Mouse (Mus musculus) stomach, embryonic 15.5 days (tissue): ENCODE results near the gene Bckdk. TPM values are rescaled to one million over a fixed set of nuclear protein-coding genes. Genes with fewer than 3 reads are reported as not detected.
"Not testable (repeated sequence)": the region's sequence is repeated elsewhere in the genome, so short reads cannot be mapped to it uniquely, and the experiment has no call there.

ENCODE experiments used
- ATAC-seq: fragments of 200-750 bp; cut with Nextera tagmentation; 2 replicates; pipeline ENCODE4 v1.8.0; 2017; ENCODE audit warnings: low read depth, moderate number of reproducible peaks, moderate TSS enrichment; ENCODE audit not compliant: insufficient read depth, low FRiP score
- H3K27ac ChIP-seq: fragments of 300-500 bp; sonication (generic); 2 replicates; pipeline ENCODE4 v1.5.1; 2015; ENCODE audit warnings: mild to moderate bottlenecking, inconsistent platforms
- H3K27me3 ChIP-seq: fragments of 300-500 bp; sonication (generic); replicated peaks from 2 replicates; pipeline ENCODE4 v1.6.1; 2015; ENCODE audit warnings: inconsistent platforms
- H3K36me3 ChIP-seq: fragments of 300-500 bp; sonication (generic); 2 replicates; pipeline ENCODE4 v1.6.1; 2015; ENCODE audit warnings: inconsistent platforms
- H3K4me1 ChIP-seq: fragments of 300-500 bp; sonication (generic); 2 replicates; pipeline ENCODE4 v1.6.1; 2015; ENCODE audit warnings: inconsistent platforms
- H3K4me2 ChIP-seq: fragments of 300-500 bp; sonication (generic); 2 replicates; pipeline ENCODE4 v1.6.1; 2015; ENCODE audit warnings: mild to moderate bottlenecking, inconsistent platforms
- H3K4me3 ChIP-seq: fragments of 300-500 bp; sonication (generic); replicated peaks from 2 replicates; pipeline ENCODE4 v1.5.1; 2015; ENCODE audit warnings: inconsistent platforms
- H3K9ac ChIP-seq: fragments of 300-500 bp; sonication (generic); 2 replicates; pipeline ENCODE4 v1.6.1; 2015; ENCODE audit warnings: inconsistent platforms
- H3K9me3 ChIP-seq: fragments of 300-500 bp; sonication (generic); 2 replicates; pipeline ENCODE4 v1.6.1; 2016; ENCODE audit warnings: inconsistent platforms
- WGBS: fragments of 180-500 bp; shearing (Covaris S2); methylation state at CpG from one replicate; pipeline ENCODE4 v1.1.7; 2015; 5-methylcytosine and 5-hydroxymethylcytosine counted together
- polyA plus RNA-seq: library from polyadenylated mRNA; unstranded; fragments of >200 nt; fragmentation: Nextera tagmentation; extraction: Ambion mirVana; gene quantifications from 2 replicates; pipeline ENCODE4 v1.2.1, GENCODE M21; 2015

Bckdk gene
- polyA plus RNA-seq, 1 experiment from 2014 or later: 145 TPM

GRCm38 (mm10) chr7:127934075-127934474 lies 30.2 kb downstream of the Bckdk start:
- Histone ChIP-seq H3K4me3 (no peak overlapping the region), H3K4me1 (peaks cover 29% of the 10 kb centered on the region), H3K9ac (no peak overlapping the region), H3K27me3 (no peaks in the 10 kb centered on the region), H3K4me2 (no peak overlapping the region), H3K36me3 (no peaks in the 10 kb centered on the region), H3K27ac (no peak overlapping the region), H3K9me3 (no peaks in the 10 kb centered on the region)
- no peak for ATAC-seq
- 84% methylated on average over 5 of the region's 5 CpGs for WGBS

GRCm38 (mm10) chr7:127935028-127935722 lies 31.3 kb downstream of the Bckdk start:
- Histone ChIP-seq H3K4me3 (peak overlapping the region; percentile 65), H3K9ac (peak overlapping the region; percentile 67), H3K27me3 (no peaks in the 10 kb centered on the region), H3K4me2 (peak overlapping the region; percentile 96), H3K4me1 (peaks cover 29% of the 10 kb centered on the region), H3K36me3 (no peaks in the 10 kb centered on the region), H3K27ac (peak overlapping the region; percentile 85), H3K9me3 (no peaks in the 10 kb centered on the region)
- peak; percentile 90 for ATAC-seq
- WGBS: 6% methylated on average over 32 of the region's 32 CpGs

DNA sequence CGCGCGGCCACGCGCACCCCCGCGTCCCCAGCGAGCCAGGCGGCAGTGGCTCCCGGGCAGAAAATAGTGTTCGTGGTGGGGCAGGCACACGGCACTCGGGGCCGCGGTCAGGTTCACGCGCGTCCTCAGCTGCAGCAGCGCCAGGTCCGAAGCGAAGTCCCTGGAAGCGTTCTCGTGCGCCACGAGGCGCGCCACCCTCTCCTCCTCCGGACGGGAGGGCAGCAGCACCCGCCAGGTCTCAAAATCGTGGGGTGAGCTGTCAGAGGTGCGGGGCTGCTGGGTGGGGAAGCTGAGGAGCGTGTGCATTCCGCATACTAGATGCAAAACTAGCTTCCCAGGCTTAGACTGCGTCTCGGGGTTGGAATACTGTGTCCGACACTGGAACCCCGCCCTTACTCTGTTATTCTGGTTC lies 31.9 kb downstream of the Bckdk start:
- Histone ChIP-seq H3K4me1 (peaks cover 29% of the 10 kb centered on the region), H3K27me3 (no peaks in the 10 kb centered on the region), H3K9me3 (no peaks in the 10 kb centered on the region), H3K4me2 (peak overlapping the region; percentile 96), H3K9ac (peak overlapping the region; percentile 67), H3K4me3 (peak overlapping the region; percentile 65), H3K36me3 (no peaks in the 10 kb centered on the region), H3K27ac (peak overlapping the region; percentile 85)
- under 1% methylated on average over 38 of the region's 38 CpGs for WGBS
- ATAC-seq: peak; percentile 8; the same call in 1 of the 2 replicates

DNA sequence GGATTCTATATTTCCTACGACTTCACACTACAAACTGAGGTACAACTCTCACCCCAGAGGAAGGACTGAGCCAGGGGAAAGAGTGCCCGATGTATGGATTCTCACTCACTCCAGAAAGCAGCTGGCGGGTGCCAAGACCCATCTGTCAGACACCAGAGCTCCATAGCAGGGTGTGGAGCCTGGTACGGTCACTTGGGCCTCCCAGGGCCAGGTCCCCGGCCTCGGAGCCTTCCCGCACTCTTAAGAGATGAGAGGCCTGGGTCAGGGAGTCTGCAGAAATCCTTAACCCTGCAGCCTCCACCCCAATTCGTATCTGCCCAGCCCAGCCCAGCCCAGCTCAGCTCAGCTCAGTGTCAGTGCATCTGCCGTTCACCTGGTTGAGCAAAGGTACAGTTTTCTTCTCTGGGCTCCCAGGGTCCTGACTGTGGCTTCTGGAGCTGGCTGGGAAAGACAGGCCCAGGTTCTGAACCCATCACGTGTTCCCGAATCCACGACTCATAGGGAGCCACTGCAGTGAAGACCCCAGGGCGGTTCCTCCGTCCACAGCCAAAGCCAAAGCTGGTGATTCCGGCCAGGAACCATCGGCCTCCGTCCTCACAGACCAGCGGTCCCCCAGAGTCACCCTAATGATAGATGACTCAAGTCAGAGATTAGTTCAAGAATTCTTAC lies 32.5 kb downstream of the Bckdk start:
- Histone ChIP-seq H3K27ac (peak overlapping the region; percentile 85; the same call in 1 of the 2 replicates), H3K27me3 (no peaks in the 10 kb centered on the region), H3K4me1 (peaks cover 26% of the 10 kb centered on the region), H3K9ac (peak overlapping the region; percentile 67), H3K4me2 (peak overlapping the region; percentile 96), H3K36me3 (no peaks in the 10 kb centered on the region), H3K9me3 (no peaks in the 10 kb centered on the region), H3K4me3 (peak overlapping the region; percentile 65)
- no peak for ATAC-seq
- WGBS: 52% methylated on average over 18 of the region's 18 CpGs

GRCm38 (mm10) chr7:127942097-127942496 lies 38.2 kb downstream of the Bckdk start:
- not testable (repeated sequence) for ATAC-seq, H3K4me1 ChIP-seq, H3K27ac ChIP-seq, H3K9me3 ChIP-seq, H3K4me2 ChIP-seq, H3K36me3 ChIP-seq, H3K4me3 ChIP-seq, H3K9ac ChIP-seq
- WGBS: 49% methylated on average over 2 of the region's 2 CpGs
- peaks cover 29% of the 10 kb centered on the region for H3K27me3 ChIP-seq

GRCm38 (mm10) chr7:127944614-127945013 lies 40.7 kb downstream of the Bckdk start:
- no peaks in the 10 kb centered on the region for H3K9me3 ChIP-seq
- H3K27ac ChIP-seq: no peak overlapping the region
- no peak overlapping the region for H3K4me3 ChIP-seq
- H3K9ac ChIP-seq: no peak overlapping the region
- H3K36me3 ChIP-seq: no peaks in the 10 kb centered on the region
- H3K4me2 ChIP-seq: peak overlapping the region; percentile 38
- peaks cover 7% of the 10 kb centered on the region for H3K4me1 ChIP-seq
- ATAC-seq: 0 out of 2 replicates have a peak, but pooled peaks have one; percentile 24
- WGBS: 12% methylated on average over 23 of the region's 23 CpGs
- peaks cover 29% of the 10 kb centered on the region for H3K27me3 ChIP-seq

DNA sequence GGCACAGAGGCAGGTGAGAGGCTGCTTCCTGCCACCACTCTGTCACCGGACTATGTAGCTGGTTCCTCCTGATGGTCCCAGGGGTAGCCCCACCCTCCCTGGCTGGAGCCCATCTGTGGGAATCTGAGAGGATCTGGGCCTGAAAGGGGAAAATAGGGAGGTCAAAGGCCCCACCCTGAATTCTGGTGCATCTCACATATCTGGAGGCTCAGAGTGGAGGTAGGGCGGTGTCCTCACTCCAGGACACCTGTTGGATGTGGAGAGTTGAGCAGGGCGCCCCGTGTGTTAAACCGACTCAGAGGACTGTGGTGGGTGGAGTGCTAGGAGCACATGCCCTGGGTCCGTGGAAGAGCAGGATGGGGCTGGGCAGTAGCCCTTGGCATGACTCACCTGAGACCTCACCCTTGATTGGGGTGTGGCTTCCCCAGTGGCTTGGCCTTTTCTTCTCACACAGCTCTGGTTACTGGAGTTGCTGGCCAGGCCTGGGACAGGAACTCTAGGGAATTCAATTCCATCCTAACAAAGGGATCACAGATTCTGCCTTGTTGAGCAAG lies 42.7 kb downstream of the Bckdk start, which contains the start of gene Prss36:
Prss36 (minus strand) TSS at position 256 of the 554 bp plus-strand sequence.
- Histone ChIP-seq H3K4me1 (peaks cover 7% of the 10 kb centered on the region), H3K9me3 (no peaks in the 10 kb centered on the region), H3K9ac (no peak within 1 kb of the TSS), H3K36me3 (no peaks in the 10 kb centered on the region), H3K27me3 (peaks cover 29% of the 10 kb centered on the region), H3K4me3 (no peak within 1 kb of the TSS), H3K27ac (no peak within 1 kb of the TSS; the same call in 1 of the 2 replicates), H3K4me2 (no peak within 1 kb of the TSS)
- peak; percentile 87 for ATAC-seq
- WGBS: 63% methylated on average over 6 of the region's 6 CpGs

GRCm38 (mm10) chr7:127952864-127953581 lies 49.1 kb downstream of the Bckdk start:
- 33% methylated on average over 13 of the region's 13 CpGs for WGBS
- no peak for ATAC-seq
- Histone ChIP-seq H3K27me3 (no peaks in the 10 kb centered on the region), H3K4me3 (no peak overlapping the region), H3K36me3 (no peaks in the 10 kb centered on the region), H3K9me3 (no peaks in the 10 kb centered on the region), H3K4me2 (no peak overlapping the region), H3K27ac (no peak overlapping the region), H3K4me1 (no peaks in the 10 kb centered on the region), H3K9ac (no peak overlapping the region)

DNA sequence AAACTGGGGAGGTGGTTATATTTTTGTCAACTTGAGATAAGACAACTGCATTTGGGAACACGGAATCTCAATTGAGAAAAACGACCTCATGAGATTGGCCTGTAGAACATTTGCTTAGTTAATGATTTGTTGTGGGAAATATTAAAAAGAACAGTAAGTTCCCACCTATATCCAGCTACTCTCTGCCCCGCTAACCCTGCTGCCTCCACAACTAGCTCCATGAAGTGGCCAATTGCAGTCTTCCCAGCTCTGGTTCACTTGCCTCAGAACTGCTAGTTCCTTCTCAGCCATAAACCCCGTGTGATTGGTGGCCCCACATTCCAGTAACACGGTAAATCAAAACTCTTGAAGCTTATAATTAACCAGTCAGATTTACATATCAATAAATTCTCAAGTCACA lies 55.5 kb downstream of the Bckdk start:
- no peak overlapping the region for H3K27ac ChIP-seq
- no peaks in the 10 kb centered on the region for H3K9me3 ChIP-seq
- 59% methylated on average over 5 of the region's 5 CpGs for WGBS
- no peak overlapping the region for H3K4me3 ChIP-seq
- H3K4me1 ChIP-seq: no peaks in the 10 kb centered on the region
- no peak overlapping the region for H3K9ac ChIP-seq
- no peaks in the 10 kb centered on the region for H3K36me3 ChIP-seq
- no peak overlapping the region for H3K4me2 ChIP-seq
- H3K27me3 ChIP-seq: no peaks in the 10 kb centered on the region
- ATAC-seq: no peak
